Mouse (Mus musculus) urinary bladder, postnatal 4 days (tissue): ENCODE measurements around the gene Ldhc.
"Not testable (repeated sequence)": the region's sequence is repeated elsewhere in the genome, so short reads cannot be mapped to it uniquely, and the experiment has no call there.

Experiments used
- DNase-seq, 2 experiments: peaks; one replicate each; pipeline ENCODE4 v3.0.0; 2021 to 2022; ENCODE audit warnings: low spot score in 2 of 2

Ldhc gene

GRCm38 (mm10) chr7:46842278-46842677 is 18.7 kb upstream of the Ldhc start:
- no peak for DNase-seq

GRCm38 (mm10) chr7:46843576-46843975 is 17.4 kb upstream of the Ldhc start:
- DNase-seq, result no peak

- peak; percentile 88 to 95 for DNase-seq
These were observed 15.6 kb upstream of the Ldhc start for GRCm38 (mm10) chr7:46845211-46845977.

- DNase-seq, result no peak
These were observed 15.0 kb upstream of the Ldhc start for GRCm38 (mm10) chr7:46845978-46846485.

GRCm38 (mm10) chr7:46846486-46847244 is 14.3 kb upstream of the Ldhc start:
- peak in 1 of 2 experiments; percentile 41 for DNase-seq

- DNase-seq, result no peak
These were observed 11.7 kb upstream of the Ldhc start for GRCm38 (mm10) chr7:46849287-46849686.

GRCm38 (mm10) chr7:46851026-46851425 is 10.0 kb upstream of the Ldhc start:
- DNase-seq, result no peak

- no peak for DNase-seq
These were observed 8.3 kb upstream of the Ldhc start for GRCm38 (mm10) chr7:46852666-46853065.

- DNase-seq, result no peak
These were observed 7.6 kb upstream of the Ldhc start for GRCm38 (mm10) chr7:46853365-46853764.

GRCm38 (mm10) chr7:46855866-46856560 is 5.0 kb upstream of the Ldhc start:
- DNase-seq, result no peak

- DNase-seq, result no peak
These were observed 3.6 kb upstream of the Ldhc start for GRCm38 (mm10) chr7:46857436-46857835.

- no peak for DNase-seq
These were observed 2.0 kb upstream of the Ldhc start for GRCm38 (mm10) chr7:46859031-46859430.

- no peak for DNase-seq
These were observed 11.0 kb downstream of the Ldhc start for GRCm38 (mm10) chr7:46871988-46872387.

- DNase-seq, result no peak
These were observed 15.8 kb downstream of the Ldhc start for GRCm38 (mm10) chr7:46876841-46877240.

GRCm38 (mm10) chr7:46877255-46877654 is 16.3 kb downstream of the Ldhc start:
- DNase-seq, result no peak

- no peak for DNase-seq
These were observed 18.8 kb downstream of the Ldhc start for GRCm38 (mm10) chr7:46879851-46880250.

- no peak for DNase-seq
These were observed 20.0 kb downstream of the Ldhc start for GRCm38 (mm10) chr7:46880992-46881391.

- not testable (repeated sequence) for DNase-seq
These were observed 20.9 kb downstream of the Ldhc start for GRCm38 (mm10) chr7:46881941-46882340.

GRCm38 (mm10) chr7:46883304-46883703 is 22.3 kb downstream of the Ldhc start:
- no peak for DNase-seq

- no peak for DNase-seq
These were observed 34.5 kb downstream of the Ldhc start for GRCm38 (mm10) chr7:46895511-46895910.

- no peak for DNase-seq
These were observed 38.3 kb downstream of the Ldhc start for GRCm38 (mm10) chr7:46899343-46899742.

- no peak for DNase-seq
These were observed 50.2 kb downstream of the Ldhc start for GRCm38 (mm10) chr7:46911250-46911649.
